Mouse (Mus musculus) kidney, embryonic 15.5 days (tissue): Measurements from ENCODE around the gene Dennd1b. TPM values are rescaled to one million over a fixed set of nuclear protein-coding genes. Genes with fewer than 3 reads are reported as not detected.
A peak's percentile ranks its signal among the peaks of the same experiment; 100 is the strongest.

Source experiments
- ATAC-seq: fragments of 200-750 bp; cut with Nextera tagmentation; replicated peaks from 2 replicates; pipeline ENCODE4 v1.8.0; 2017; ENCODE audit warnings: moderate TSS enrichment; ENCODE audit not compliant: low FRiP score
- H3K27ac ChIP-seq: fragments of 300-500 bp; sonication (generic); 2 replicates; pipeline ENCODE4 v1.5.1; 2015; ENCODE audit warnings: mild to moderate bottlenecking, inconsistent platforms
- H3K27me3 ChIP-seq: fragments of 300-500 bp; sonication (generic); 2 replicates; pipeline ENCODE4 v1.6.1; 2015; ENCODE audit warnings: inconsistent platforms
- H3K36me3 ChIP-seq: fragments of 300-500 bp; sonication (generic); 2 replicates; pipeline ENCODE4 v1.6.1; 2015; ENCODE audit warnings: inconsistent platforms
- H3K4me1 ChIP-seq: fragments of 300-500 bp; sonication (generic); 2 replicates; pipeline ENCODE4 v1.6.1; 2015; ENCODE audit warnings: inconsistent platforms
- H3K4me2 ChIP-seq: fragments of 300-500 bp; sonication (generic); 2 replicates; pipeline ENCODE4 v1.6.1; 2015; ENCODE audit warnings: moderate library complexity, mild to moderate bottlenecking, inconsistent platforms
- H3K4me3 ChIP-seq: fragments of 300-500 bp; sonication (generic); replicated peaks from 2 replicates; pipeline ENCODE4 v1.5.1; 2015; ENCODE audit warnings: mild to moderate bottlenecking, inconsistent platforms
- H3K9ac ChIP-seq: fragments of 300-500 bp; sonication (generic); 2 replicates; pipeline ENCODE4 v1.6.1; 2015; ENCODE audit warnings: mild to moderate bottlenecking, inconsistent platforms
- H3K9me3 ChIP-seq: fragments of 300-500 bp; sonication (generic); replicated peaks from 2 replicates; pipeline ENCODE4 v1.6.1; 2016; ENCODE audit warnings: inconsistent platforms
- WGBS: fragments of 180-500 bp; shearing (Covaris S2); methylation state at CpG from one replicate; pipeline ENCODE4 v1.1.7; 2015; ENCODE audit warnings: mixed read lengths; 5-methylcytosine and 5-hydroxymethylcytosine counted together
- polyA plus RNA-seq: library from polyadenylated mRNA; unstranded; fragments of >200 nt; fragmentation: Nextera tagmentation; extraction: Ambion mirVana; gene quantifications from 2 replicates; pipeline ENCODE4 v1.2.1, GENCODE M21; 2015

Gene Dennd1b
- polyA plus RNA-seq, 1 experiment from 2014 or later = 8.2 TPM

DNA sequence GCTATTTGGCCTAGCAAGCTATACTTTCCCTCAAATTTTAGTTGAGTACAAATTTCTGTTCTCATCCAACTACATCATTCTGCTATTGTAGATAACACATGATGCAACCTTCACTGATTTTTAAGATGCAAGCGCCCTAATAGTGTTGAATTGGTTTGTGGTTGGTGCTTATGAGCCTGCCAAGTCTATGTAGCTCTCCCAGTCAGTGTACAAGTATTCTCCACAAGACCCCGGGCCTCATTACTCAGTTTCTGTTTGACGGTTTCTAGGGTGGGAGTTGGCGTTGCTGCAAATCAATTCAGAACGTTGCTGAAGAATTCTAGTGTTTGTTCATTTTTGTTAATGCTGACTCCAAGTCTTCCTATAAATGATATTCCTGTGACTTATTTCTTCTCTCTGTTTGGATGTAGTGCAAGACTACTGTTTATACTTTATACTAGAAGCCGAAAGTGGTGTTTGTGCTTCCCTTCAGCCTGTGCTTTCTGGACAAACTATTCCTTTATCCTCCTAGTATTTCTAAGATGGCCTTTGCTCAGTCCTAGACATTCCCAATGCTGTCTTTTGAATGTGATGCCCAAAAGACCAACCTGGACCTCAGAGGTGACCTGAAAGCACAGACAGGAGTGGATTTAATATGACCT lies 261.2 kb downstream of the Dennd1b start:
- no peaks in the 10 kb centered on the region for H3K27me3 ChIP-seq
- no peaks in the 10 kb centered on the region for H3K4me1 ChIP-seq
- ATAC-seq = no peak
- no peaks in the 10 kb centered on the region for H3K9me3 ChIP-seq
- H3K4me2 ChIP-seq = no peak overlapping the region
- H3K36me3 ChIP-seq = no peaks in the 10 kb centered on the region
- 63% methylated on average over 6 of the region's 6 CpGs for WGBS
- no peak overlapping the region for H3K9ac ChIP-seq
- H3K27ac ChIP-seq = 0 out of 2 replicates have a peak overlapping the region, but pooled peaks have one; percentile 33
- no peak overlapping the region for H3K4me3 ChIP-seq

Other genes with a start within 250 kb of the Dennd1b start
- 0.33 and 0.38 TPM in 2 replicates for gene Lhx9, start 114.9 kb upstream of the Dennd1b start, polyA plus RNA-seq
- gene 2310009B15Rik, start 106.6 kb upstream of the Dennd1b start, polyA plus RNA-seq = 42.3 and 44.7 TPM in 2 replicates